Mouse (Mus musculus) liver, postnatal 0 days (tissue): ENCODE results near the gene Gabpb2.

Source experiments
- CTCF ChIP-seq: sonication (generic); IDR thresholded peaks from 2 replicates; pipeline ENCODE4 v1.5.1; 2016; ENCODE audit warnings: antibody characterized with exemption, low read depth
- EP300 ChIP-seq: IDR thresholded peaks from 2 replicates; pipeline ENCODE4 v1.6.1; 2016; ENCODE audit warnings: antibody characterized with exemption, low read depth, mild to moderate bottlenecking

GRCm38 (mm10) chr3:95203880-95204279 lies 13.8 kb downstream of the Gabpb2 start:
- TF ChIP-seq CTCF (no peak), EP300 (no peak)
